Mouse (Mus musculus): Measurements from ENCODE around the gene Fyn.

DNA sequence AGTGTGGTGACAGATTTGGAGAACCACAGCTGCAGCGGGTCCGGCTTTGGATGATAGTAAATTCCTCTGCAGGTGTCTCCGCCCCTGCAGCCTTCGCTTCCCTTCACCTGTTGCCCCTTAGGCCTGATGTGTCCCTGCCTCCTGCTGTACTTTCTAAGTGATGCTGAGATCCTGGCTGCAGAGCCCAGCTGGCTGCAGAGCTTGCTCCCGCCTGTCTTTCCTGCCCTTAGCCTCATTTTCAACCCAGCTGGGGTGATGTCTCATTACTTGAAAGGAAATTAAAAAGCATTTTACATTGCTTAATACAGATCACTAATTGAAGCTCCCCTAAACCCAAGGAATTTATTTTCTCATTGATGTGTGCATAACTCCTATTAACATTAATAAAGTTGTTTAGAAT, 70.2 kb downstream of the Fyn start:
- TF ChIP-seq POLR2A (IDR thresholded peaks at IDR 0.05; ENCODE audit: borderline replicate concordance, extremely low read depth, insufficient read depth, insufficient read length, poor library complexity, severe bottlenecking) (no peak), CTCF (IDR thresholded peaks at IDR 0.05; ENCODE audit: borderline replicate concordance, extremely low read depth, insufficient read depth, insufficient read length) (no peak)

All from brain, embryonic 14.5 days (tissue).